Mouse (Mus musculus) megakaryocyte, adult 5-6 weeks (primary cell): ENCODE measurements around the gene Pax5. TPM values are rescaled to one million over a fixed set of nuclear protein-coding genes. Genes with fewer than 3 reads are reported as not detected.
A peak's percentile ranks its signal among the peaks of the same experiment; 100 is the strongest.

Experiments used
- ATAC-seq: 2 replicates; pipeline ENCODE4 v1.8.0; 2016; ENCODE audit warnings: mild to moderate bottlenecking, inconsistent platforms; ENCODE audit not compliant: poor library complexity, severe bottlenecking
- total RNA-seq, 2 experiments: library from RNA; stranded (forward) in 1 of 2; stranded (reverse) in 1 of 2; fragments of 153-499, 151-499 nt in 1 of 2; fragments of 221-1000, 200-1000 nt in 1 of 2; gene quantifications; 2 replicates each; pipeline versions ENCODE4 v1.2.3 to v1.2.4; 2015 to 2017

Pax5 gene
- total RNA-seq, 2 experiments from 2014 or later: 0.04 TPM; not detected in 1

DNA sequence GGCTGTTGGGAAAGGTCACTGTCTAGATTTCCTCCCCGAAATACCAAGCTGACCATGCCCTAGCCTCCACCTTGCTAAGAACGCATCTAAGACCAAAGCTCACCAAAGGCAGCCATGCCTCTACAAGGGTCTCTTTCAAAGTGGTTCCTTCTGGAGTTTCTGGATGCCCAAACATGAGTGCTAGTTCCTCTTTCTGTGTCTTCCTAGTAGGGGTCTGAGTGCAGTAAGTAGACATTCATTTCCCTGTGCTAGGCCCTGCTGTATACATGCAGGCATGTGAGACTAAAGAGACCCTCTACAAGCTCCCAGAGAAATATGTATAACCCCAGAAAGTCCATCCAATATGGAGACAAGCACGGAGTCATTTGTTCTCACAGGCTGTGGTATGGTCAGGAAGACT is 97.9 kb downstream of the Pax5 start:
- no peak for ATAC-seq

DNA sequence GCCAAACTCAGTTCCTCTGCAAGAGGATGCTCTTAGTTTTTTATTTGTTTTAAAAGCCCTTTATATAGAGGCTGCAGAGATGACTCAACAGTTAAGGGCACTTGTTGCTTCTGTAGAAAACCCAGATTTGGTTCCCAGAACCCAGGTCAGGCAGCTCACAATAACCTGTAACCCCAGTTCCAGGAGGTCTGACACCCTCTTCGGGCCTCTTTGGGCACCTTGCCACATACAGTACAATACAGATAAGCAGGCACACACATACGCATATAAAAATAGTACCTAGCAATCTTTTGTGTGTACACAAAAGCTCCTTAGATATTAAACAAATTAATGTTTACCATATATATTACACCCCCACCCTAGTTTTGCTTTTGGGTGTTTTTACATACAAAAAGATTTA is 104.8 kb downstream of the Pax5 start:
- no peak for ATAC-seq

DNA sequence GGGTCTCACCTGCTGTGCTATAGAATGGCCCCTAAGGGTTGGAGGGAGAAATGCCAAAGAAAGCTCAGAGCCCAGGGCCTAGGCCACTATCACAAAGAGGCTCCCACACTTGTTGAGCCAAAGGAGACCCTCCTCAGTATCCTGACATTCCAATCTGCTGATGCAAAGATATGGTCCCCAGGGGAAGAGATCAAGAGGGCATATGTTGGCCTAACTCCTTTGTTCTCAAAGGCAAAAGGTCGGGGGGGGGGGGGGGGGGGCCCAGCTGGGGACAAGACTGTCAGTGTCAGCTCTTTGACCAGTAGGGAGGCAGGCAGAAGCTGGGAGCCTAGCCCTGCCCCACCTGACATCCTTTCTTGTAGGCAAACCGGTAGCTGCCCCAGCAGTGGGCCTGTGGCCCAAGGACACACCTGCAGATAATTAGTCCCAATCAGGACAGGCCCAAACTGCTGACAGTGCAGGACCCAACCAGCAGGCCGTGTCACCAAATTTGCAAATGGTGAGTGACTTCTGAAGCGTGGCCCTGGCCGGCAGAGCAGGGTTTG is 108.0 kb downstream of the Pax5 start:
- no peak for ATAC-seq

DNA sequence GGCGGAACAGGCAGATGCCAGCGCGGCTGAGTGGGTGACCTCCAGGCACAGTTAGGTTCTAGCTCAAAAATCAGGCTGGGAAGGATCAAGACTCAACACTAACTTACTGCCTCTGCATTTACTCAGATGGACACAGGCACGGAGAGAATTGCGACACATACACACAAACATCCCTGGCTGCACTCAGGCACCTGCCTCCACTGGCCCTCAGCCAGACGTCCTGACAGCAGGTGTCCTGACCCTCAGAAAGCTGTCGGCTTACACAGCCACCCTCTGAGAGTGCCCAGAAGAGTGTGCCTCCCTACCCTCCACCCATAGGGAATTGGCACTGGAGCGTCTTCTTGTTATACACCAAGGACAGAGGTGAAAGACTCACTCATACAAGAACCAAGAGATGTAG is 108.9 kb downstream of the Pax5 start:
- no peak for ATAC-seq

DNA sequence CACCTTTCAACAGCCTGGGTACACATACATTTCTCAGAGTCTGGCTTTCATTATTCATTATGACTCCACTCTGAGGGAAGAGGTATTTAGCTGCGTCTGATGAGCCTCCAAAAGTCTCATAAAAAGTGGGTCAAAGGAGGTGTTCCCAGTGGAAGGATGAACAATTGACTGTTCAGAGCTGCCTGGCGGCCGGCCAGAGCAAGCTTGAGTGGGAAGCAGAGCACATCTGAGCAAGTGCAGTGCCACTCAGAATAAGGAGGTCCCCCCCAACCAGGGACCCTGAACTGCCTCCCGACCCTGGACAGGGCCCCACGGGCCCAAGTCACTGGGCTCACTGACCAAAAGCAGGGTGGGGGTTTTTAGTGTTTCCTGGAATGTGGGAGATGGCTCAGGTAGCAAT is 109.4 kb downstream of the Pax5 start:
- ATAC-seq: no peak

DNA sequence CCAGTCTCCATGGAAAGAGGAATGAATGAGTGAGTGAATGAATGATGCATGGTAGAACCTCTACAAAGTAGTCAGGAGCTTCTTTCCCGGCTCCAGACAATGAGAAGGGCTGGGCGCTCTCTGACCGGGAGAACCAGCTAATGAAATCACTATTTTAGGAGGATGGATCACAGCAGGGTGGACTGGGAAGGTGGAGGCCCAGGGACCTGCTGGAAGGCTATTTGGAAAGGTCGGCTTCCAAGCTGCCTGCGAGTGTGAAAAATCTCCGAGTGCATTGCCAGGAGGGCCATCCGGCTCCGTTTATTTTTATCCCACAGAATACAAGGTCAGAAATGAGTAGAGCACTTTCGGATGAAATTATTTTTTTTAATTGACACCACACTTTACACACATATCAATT is 112.3 kb downstream of the Pax5 start:
- ATAC-seq: no peak

DNA sequence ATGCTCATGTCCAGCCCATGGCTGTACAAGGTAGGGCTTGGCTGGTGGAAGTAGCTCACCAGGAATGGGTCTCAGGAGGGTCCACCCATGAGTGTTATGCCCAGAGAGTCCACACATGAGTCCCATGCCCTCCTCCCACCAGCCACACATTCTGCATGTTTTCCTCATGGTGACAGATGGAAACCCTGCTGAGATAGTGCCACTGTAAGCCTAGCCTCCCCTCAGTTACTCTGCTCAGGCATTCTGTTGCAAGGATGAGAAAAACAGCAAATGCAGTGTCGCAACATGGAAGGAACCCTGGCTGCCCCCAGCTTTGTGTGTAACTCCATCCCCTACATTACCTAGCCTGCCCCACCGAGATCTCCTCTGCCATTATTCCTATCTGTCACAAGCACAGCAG is 117.2 kb downstream of the Pax5 start:
- no peak for ATAC-seq

DNA sequence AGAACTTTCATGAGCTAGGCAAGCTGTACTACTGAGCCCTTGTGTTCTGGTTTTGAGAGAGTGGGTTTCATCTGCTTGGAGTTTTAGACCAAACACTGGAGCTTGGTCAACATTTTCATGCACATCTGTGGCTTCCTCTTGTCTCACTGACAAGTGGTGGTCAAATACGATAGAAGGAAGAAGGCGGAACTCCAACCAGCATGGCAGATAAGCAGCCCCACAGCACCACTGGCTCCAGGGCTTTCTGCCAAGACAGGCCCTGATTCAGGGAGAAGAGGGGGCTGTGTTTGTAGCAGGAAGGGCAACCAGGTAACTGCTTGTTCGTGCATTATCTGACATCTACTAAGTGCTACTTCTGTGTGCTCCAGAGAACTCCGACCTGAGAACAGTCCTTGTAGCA is 127.6 kb downstream of the Pax5 start:
- ATAC-seq: no peak

DNA sequence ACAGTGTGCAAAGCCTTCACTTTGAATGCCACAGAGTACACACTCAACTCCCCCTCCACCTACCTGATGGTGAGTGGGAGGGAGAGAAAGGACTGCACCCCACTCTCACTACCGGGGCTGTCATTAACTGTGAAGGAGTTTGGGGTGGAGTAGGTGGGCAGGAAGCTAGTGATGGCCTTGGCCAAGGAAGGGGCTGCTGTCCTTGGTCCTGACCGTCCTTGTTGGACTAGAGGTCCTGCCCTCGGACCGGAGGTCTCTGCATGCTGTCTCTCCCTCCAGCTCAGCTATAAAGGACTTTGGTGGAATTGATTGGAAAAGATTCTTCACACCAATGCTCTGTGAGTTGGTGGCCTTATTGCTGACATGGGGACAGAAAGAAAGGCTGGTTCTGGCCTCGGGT is 131.7 kb downstream of the Pax5 start:
- no peak for ATAC-seq

DNA sequence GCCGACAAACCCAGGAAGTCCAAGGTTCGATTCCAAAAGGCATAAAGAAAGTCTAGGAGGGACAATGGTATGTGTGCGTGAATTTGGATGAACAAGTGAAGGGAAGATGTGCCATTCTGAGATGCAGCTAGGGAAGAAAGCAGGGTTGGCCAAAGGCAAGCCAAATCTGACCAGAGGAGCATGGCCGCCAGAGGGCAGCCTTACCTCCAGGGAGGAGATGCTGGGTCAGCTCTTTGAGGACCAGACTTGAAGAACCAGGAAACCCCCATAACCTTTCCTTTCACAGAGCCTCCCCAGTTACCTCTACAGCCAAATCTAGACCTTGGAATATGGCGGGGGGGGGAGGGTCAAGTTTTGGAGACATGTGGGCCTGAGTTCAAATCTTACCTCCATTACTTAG is 133.0 kb downstream of the Pax5 start:
- ATAC-seq: no peak

DNA sequence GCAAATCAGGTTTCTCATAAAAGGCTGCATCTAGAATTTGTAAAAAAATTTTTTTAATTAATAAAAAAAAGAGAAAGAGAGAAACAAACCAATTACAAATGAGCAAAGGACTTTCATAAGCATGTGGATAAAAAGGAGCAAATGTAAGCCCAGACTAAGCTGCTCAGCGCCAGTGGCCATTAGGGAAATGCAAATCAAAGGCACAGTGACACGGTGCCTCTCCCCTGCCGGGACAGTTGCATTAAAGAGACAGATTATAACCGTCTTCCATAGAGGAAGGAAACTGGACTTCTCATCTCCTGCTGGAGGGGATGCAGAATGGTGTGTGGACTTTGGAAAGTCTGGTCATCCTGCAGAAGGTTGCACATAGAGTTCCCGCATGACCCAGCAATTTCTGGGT is 133.5 kb downstream of the Pax5 start:
- no peak for ATAC-seq

DNA sequence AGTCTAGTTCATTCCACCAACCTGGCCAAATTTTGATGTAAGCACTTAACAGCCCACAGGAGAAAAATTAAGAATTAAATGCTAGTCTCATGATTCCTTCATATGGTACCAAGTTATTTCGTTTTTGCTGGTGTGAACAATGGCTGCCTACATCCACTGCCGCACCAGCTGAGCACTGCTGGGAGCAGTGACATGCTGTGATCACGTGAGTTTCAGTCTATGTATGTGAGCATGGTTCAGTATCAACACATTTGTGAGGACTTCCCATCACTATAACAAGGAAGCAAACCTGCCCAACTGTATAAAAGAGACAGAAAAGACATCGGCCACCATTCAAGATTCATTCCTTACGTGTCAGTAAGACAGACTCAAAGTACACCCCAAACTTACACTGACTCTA is 137.3 kb downstream of the Pax5 start:
- no peak for ATAC-seq

DNA sequence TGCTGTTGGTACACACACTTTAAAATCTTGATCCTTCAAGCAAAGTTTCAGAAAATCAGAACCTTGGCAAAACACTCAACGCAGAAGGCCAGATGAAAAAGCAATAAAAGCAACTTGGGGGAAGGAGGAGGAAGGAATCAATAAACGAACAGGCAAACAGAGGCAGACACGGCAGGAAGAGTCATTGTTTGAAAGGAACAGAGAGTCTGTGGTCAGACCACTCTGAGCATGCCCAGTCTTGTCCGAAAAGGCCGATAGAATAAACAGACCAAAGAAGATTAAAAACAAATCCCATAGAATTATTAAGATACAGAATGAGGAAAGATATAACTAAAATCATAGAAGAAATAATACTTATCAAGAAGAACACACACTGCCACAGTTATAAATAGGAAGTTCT is 137.9 kb downstream of the Pax5 start:
- no peak for ATAC-seq

DNA sequence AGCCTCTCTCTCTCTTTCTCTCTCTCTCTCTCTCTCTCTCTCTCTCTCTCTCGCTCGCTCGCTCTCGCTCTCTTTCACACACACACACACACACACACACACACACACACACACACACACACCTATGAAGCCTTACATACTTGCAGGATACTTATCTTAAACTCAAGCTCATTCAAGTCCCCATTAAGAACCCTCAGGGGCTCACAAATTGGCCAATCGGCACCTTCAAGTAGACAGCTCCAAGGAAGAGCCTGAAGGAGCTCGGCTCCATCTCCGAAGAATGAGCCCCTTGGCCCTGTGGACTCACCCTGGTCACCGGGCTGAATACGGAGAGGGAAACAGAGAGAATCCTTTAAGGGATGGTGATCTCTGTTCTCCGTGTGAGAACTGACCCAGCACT is 141.1 kb downstream of the Pax5 start:
- ATAC-seq: no peak

DNA sequence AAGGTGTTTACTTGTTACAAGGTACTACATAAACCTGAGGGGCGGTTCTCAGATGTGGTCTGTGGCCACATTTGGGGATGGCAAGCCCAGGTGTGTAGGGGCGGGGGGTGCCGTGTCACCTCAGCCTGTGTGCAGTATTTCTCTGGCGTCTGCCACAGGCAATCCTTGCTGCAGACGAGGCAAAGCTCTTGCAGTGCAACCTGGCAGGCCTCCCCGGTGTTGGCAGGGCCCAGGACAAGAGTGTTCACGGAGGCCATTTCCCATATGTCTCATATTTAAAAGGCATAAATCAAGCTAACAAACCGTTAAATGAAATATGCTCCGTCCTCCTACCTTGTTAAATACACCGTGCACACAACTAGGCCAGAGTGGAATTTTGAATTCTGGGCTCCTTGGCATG is 141.6 kb downstream of the Pax5 start:
- no peak for ATAC-seq

DNA sequence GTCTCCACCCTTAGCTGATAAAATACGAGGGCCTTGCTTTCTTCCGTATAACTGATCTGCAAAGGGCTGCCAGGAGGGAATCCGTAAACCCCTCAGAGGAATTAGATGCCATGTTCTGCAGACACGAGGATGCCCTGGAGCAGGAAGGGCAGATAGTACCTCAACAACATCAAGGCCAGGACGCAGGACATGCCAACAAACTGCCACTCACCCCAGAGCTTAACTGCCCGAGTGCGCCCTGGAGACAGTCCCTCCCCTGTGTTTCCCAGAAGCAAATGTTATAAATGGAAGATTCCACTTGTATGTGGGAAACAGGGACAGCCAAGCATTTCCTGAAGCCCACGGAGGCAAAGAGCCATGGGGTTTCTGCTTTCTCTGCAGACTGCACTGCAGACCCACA is 143.9 kb downstream of the Pax5 start:
- no peak for ATAC-seq

DNA sequence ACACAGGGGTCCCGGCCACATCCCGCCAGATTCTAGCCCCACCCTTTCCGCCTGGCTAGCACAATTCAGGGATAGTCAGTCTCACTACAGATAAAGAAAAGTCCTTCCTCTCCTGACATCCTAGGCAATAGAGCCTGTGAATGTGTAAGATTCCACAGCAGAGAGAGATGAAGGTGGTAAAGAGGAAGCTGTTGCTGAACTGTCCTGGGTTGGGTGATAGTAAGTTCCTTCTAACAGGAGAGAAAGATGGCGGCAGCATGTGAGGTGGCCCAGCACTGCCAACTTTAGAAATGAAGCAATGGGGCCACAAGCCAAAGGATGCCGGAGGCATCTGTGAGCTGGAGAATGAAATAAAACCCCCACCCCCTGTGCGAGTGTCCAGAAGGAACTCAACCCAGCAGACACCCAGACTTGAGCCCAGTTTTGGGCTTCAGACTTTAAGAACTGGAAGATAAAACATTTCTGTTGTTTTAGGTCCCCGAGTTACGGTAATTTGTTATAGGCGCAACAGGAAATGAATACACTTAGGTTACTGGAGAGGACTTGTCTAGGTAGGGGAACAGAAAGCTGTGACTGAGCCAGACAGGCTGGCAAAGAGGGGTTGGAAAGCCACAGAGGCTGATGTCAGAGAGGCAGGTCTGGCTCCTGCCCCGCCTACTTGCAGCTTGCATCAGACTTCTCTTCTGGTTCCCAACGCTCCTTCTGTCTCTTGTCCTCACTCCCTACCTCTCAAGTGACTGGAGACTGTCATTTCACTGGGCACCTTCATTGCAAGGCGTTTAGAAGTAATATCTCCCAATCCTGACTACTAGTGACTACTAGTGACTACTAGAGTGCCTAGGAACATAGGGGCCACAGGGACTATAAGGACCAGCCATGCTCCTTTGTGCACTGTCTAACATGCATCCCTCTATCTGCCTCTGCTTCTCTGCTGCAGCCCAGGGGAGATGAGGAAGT is 144.9 kb downstream of the Pax5 start:
- no peak for ATAC-seq

DNA sequence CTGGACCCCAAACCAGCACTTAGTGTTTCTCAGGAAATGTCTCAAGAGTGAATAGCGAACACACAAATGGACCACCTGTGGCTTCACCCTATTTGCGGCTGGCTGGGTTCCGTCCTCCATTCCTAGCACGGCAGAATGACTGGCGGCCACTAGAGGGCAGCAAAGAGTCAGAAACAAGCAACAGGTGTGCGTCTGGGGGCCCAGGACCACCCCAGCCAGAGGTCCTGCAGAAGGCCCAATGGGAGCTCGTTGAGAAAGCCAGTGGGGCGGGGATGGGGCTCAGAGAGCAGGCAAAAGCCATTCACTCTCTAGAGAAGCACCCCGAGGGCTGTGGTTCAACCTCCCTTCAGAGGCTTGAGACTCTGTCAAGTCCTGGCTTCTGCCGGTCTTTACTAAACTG is 145.7 kb downstream of the Pax5 start:
- peak; percentile 51; the same call in 1 of the 2 replicates for ATAC-seq

DNA sequence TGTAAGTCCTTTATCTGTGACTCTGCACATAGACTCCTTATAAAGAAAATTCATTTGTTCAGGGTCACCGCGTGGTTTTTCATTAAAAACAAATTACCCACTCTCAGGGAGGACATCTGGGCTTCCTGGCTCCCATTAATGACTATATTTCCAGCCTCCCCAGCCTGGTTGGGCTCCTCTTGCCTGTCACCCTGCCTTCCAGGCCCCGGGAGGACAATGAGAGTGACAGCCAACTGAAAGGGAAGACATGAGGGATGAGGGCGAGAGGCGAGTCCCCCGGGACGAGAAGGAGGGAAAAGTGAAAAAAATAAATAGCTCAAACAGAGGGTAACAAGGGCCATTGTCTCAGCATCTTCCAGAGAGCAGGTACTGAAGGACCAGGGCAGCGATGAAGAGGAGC is 149.3 kb downstream of the Pax5 start:
- no peak for ATAC-seq

DNA sequence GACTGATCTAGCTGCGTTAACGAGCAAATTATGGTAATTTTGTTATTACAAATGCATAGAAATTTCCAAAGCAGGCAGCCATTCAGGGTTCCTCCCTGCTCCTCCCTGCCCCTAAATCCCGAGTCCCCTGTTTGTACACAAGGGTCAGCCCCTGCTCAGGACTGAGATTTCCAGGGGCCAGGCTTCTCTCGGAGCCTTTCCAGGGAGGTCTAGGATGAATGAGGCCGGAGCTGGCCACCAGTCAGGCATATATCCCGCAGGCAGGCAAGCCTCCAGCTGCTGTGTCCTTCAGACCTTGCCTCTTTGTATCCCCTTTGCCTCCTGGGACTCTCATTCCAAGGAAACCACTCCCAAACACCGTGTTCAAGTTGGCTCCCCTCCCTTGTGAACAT is 151.7 kb downstream of the Pax5 start:
- no peak for ATAC-seq

DNA sequence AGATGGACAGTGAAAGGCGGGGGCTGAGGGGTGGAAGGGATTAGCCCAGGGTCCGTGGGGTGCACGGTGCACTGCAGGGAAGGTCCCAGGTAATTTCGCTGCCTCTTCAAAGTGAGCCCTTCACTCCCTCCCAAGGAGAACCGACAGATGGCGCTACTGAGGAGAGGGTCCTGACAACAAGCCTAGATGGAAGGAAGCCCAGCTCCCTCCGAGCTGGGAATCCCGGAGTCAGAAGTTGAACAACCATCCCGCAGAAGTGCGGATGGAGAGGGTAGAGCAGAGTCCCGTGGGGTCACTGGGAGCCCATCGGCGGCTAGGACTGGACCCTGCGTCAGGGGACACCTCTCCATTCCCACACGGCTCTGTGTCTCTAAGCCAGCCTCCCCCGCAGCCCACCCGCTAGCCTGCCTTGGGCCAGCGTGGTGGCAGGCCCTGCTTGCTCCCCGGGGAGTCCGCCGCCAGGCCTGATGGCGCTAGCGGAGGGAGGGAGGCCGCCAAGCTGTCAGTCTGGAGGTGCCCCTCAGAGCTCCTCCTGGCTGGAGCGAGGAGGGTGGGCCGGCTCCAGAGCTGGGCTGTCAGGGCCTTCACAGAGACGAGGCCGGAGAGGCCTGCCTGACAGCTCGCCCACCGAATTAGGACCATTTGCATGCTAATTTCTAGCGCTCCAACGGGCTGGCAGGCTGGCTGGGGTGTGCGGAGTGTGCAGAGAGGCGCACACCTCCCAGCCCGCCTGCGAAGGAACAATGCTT is 152.3 kb downstream of the Pax5 start:
- ATAC-seq: no peak
